In genomic region chr9:76996021-76996420, GRCm38 (mm10) we compare ENCODE assay signal across 28 mouse cellular contexts. TPM values are rescaled to one million over a fixed set of nuclear protein-coding genes. Genes with fewer than 3 reads are reported as not detected.
"Had no signal": no experiment of that assay in that cellular context is flagged by ENCODE, and none has a peak within 500 bp of the region (broad histone marks: within the 10 kb centered on the region; RNA-seq: fewer than 3 reads in every experiment).

No protein-coding gene starts in this region.

- ATAC-seq: liver, postnatal 0 days; lung, postnatal 0 days; midbrain, embryonic 16.5 days had no signal

- H3K4me3 ChIP-seq: lung, embryonic 15.5 days; midbrain, embryonic 10.5 days; midbrain, embryonic 12.5 days; myocyte; neural tube, embryonic 13.5 days; neural tube, embryonic 15.5 days; stomach, embryonic 15.5 days had no signal

- DNase-seq: liver, postnatal 0 days; lung, adult 2 months; lung, postnatal 14 days; lung, postnatal 36 days; midbrain, embryonic 14.5 days; retina, postnatal 1 day; right cerebral cortex, adult 18-20 months; right cerebral cortex, postnatal 25 days; right cerebral cortex, postnatal 4 days; spleen, adult 18-20 months; thymus, adult 2 months; thymus, postnatal 25 days; thymus, postnatal 4 days had no signal

- H3K4me1 ChIP-seq: lung, embryonic 15.5 days; midbrain, embryonic 10.5 days; midbrain, embryonic 12.5 days; neural tube, embryonic 13.5 days; neural tube, embryonic 15.5 days; stomach, embryonic 15.5 days had no signal

- H3K27ac ChIP-seq: lung, embryonic 15.5 days; macrophage; midbrain, embryonic 10.5 days; midbrain, embryonic 12.5 days; neural tube, embryonic 13.5 days; neural tube, embryonic 15.5 days; stomach, embryonic 15.5 days; stomach, postnatal 0 days had no signal

RNA-seq across cellular contexts. Expression of gene Tinag, which starts 49.6 kb away (rescaled TPM):
- total RNA-seq: megakaryocyte progenitor cell, adult 5-6 weeks; megakaryocyte-erythroid progenitor cell, adult 5-6 weeks had no signal
- polyA plus RNA-seq: liver, postnatal 0 days; macrophage; midbrain, embryonic 14.5 days; midbrain, embryonic 16.5 days; myocyte; neural tube, embryonic 13.5 days; neural tube, embryonic 15.5 days; testis, adult 2 months; urinary bladder, adult 2 months had no signal
